20 mouse cellular contexts compared by ENCODE assay signal in genomic region chr13:45302796-45303195, GRCm38 (mm10).
"Had no signal": no experiment of that assay in that cellular context is flagged by ENCODE, and none has a peak within 500 bp of the region (broad histone marks: within the 10 kb centered on the region; RNA-seq: fewer than 3 reads in every experiment).

No protein-coding gene starts in this region.

- DNase-seq: kidney, adult 11 months; kidney, postnatal 4 days; left cerebral cortex, postnatal 4 days; liver, postnatal 0 days; lung, embryonic 14.5 days; midbrain, embryonic 14.5 days; thymus, adult 2 months; thymus, postnatal 14 days; thymus, postnatal 4 days had no signal

- ATAC-seq: liver, postnatal 0 days; lung, postnatal 0 days had no signal

- H3K4me1 ChIP-seq: limb, embryonic 12.5 days; limb, embryonic 15.5 days; neural tube, embryonic 12.5 days; neural tube, embryonic 15.5 days had no signal

- H3K36me3 ChIP-seq: limb, embryonic 12.5 days; limb, embryonic 15.5 days; midbrain, embryonic 10.5 days; neural tube, embryonic 12.5 days; neural tube, embryonic 15.5 days had no signal

- H3K27ac ChIP-seq: kidney, postnatal 0 days; limb, embryonic 12.5 days; limb, embryonic 15.5 days; liver, embryonic 14.5 days; macrophage; midbrain, embryonic 10.5 days; neural tube, embryonic 12.5 days; neural tube, embryonic 15.5 days; stomach, postnatal 0 days had no signal

- H3K27me3 ChIP-seq: limb, embryonic 12.5 days; limb, embryonic 15.5 days; neural tube, embryonic 12.5 days; neural tube, embryonic 15.5 days had no signal

- H3K9me3 ChIP-seq: limb, embryonic 12.5 days; limb, embryonic 15.5 days; midbrain, embryonic 10.5 days; neural tube, embryonic 12.5 days; neural tube, embryonic 15.5 days had no signal

- H3K4me3 ChIP-seq: limb, embryonic 12.5 days; limb, embryonic 15.5 days; megakaryocyte, embryonic 14.5 days; midbrain, embryonic 10.5 days; neural tube, embryonic 12.5 days; neural tube, embryonic 15.5 days had no signal
